Mouse (Mus musculus): ENCODE results near the gene Ctnnd2.

DNA sequence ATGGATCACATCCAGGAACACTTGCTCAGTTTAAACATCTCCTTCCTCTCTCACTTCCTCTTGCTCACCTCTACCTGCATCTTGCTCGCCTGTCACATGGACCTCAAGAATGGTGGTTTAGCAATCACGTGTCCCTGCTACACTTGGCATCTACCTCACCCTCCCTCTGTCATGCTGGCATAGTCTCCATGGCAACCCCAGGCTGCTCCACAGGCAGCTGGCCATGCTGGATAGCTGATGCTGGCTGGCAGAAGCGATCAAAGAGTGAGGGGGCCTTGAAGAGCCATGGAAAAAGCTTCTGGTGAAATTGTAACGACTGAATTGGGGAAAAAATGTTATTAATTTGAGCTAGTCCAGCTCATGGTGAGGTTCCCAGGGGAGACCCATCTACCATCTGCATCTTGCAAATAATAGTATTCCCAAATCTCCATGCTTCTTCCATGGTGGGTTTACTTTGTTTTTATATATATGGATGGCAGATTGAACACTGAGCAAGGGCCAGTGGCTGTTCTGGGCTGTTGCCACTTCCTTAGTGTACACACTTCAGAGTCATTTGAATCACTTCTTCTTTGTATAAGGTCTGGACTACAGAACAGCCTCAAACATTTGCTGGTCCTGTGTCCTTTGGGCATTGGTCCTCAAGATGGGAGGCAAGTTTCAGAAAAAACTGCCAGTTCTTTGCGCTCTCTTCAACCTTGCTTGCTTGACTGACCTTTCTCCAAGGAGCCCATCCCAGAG lies 19.7 kb downstream of the Ctnnd2 start:
- no peak for TF ChIP-seq POLR2A (IDR thresholded peaks at IDR 0.05; ENCODE audit: insufficient read length, low read depth)
- no peak for TF ChIP-seq TCF12 (IDR thresholded peaks at IDR 0.05; ENCODE audit: insufficient read depth, poor library complexity, severe bottlenecking)
- TF ChIP-seq CEBPB (IDR thresholded peaks at IDR 0.05; ENCODE audit: insufficient read depth, poor library complexity, severe bottlenecking) = no peak
- no peak for TF ChIP-seq E2F4 (IDR thresholded peaks at IDR 0.05; ENCODE audit: insufficient read depth)
- TF ChIP-seq USF1 (IDR thresholded peaks at IDR 0.05; ENCODE audit: low read depth) = no peak
- no peak for TF ChIP-seq MYOG (IDR thresholded peaks at IDR 0.05; ENCODE audit: control insufficient read depth in 1 of 3, insufficient read depth in 1 of 3, insufficient read length in 2 of 3, low read depth in 2 of 3)
- no peak for TF ChIP-seq POLR2AphosphoS2 (IDR thresholded peaks at IDR 0.05; ENCODE audit: insufficient read length, low read depth)
- no peak for TF ChIP-seq MAX (IDR thresholded peaks at IDR 0.05; ENCODE audit: low read depth)
